Mouse (Mus musculus) T-helper 1 cell (primary cell): ENCODE measurements around the gene Hist1h2ag.

Source experiments
- in situ Hi-C: fragments of 300-600 bp; cut with MboI, MseI; formaldehyde crosslinking; loops from one replicate; pipeline ENCODE4 v1.15.1; 2025; ENCODE audit warnings: high pct_unique_total_duplicates

Hist1h2ag gene

GRCm38 (mm10) chr13:22015479-22016450 lies 27.0 kb downstream of the Hist1h2ag start:
- in situ Hi-C loops: no loop called here

DNA sequence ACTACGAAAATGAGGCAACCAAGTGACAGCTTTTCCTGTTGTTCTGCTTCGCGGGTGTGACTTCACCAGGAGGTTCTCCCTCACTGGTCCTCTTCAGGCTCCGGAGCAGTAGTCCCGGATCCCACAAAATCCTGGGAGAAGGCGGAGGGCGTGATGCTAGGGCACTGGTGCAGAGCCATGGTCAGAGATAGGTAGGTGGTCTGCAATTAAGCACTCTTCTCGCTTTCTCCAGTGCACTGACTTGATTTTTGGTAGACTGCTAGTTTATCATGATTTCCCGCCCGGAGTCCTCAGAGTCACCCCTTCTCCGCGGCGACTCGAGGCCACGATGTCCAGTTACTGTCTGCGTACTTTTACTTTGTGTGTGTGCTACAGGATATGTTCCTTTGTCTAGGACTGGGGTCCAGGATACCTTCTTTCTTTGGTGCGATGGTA lies 28.3 kb downstream of the Hist1h2ag start:
- in situ Hi-C loops: no loop called here

- in situ Hi-C loops: no loop called here
Measured at GRCm38 (mm10) chr13:22013716-22014115, 29.0 kb downstream of the Hist1h2ag start.

- in situ Hi-C loops: no loop called here
Measured at GRCm38 (mm10) chr13:22009642-22010041, 33.1 kb downstream of the Hist1h2ag start, which contains the start of gene Prss16. Gene Prss16 (minus strand): TSS chr13:22009742.

DNA sequence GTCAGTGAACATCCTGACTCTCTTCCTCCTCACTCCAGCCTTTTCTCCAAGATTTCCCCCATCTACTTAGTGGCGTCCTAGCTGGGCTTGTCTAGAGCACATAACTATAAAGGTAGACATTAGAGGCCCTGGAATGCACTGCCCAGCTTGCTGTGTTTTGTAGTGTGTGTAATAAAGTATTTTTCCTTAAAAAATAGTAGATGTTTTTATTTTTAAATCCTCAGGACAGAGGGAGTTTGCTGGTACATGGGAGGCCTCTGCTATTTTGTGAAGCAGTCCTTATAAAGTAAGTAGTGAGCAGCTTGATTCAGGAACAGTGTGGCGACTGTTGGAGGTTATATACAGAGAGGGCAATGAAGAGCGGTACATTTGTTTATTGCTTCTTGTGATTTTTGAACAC lies 34.0 kb downstream of the Hist1h2ag start:
- in situ Hi-C loops: no loop called here

- in situ Hi-C loops: no loop called here
Measured at GRCm38 (mm10) chr13:22007872-22008271, 34.9 kb downstream of the Hist1h2ag start.

DNA sequence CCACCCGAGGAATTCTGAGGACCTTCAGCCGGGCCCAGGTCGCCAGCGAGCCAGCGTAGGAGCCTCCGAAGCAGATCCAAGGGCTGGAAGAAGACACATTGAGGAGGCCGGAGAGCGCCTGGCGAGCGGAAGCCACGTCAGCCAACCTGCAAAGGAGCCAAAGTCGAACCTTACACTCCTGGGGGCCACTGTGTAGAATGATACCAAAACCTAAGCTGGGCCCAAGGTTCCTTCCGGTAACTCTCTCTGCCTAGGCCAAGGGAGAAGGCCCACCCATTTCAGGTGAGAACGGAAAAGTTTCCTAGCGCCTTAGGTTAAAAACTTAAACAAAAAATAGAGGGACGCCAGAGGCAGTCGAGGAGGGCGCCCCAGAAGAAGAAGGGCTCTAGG lies 35.6 kb downstream of the Hist1h2ag start:
- in situ Hi-C loops: no loop called here

- in situ Hi-C loops: no loop called here
Measured at GRCm38 (mm10) chr13:22006334-22007120, 36.2 kb downstream of the Hist1h2ag start.

DNA sequence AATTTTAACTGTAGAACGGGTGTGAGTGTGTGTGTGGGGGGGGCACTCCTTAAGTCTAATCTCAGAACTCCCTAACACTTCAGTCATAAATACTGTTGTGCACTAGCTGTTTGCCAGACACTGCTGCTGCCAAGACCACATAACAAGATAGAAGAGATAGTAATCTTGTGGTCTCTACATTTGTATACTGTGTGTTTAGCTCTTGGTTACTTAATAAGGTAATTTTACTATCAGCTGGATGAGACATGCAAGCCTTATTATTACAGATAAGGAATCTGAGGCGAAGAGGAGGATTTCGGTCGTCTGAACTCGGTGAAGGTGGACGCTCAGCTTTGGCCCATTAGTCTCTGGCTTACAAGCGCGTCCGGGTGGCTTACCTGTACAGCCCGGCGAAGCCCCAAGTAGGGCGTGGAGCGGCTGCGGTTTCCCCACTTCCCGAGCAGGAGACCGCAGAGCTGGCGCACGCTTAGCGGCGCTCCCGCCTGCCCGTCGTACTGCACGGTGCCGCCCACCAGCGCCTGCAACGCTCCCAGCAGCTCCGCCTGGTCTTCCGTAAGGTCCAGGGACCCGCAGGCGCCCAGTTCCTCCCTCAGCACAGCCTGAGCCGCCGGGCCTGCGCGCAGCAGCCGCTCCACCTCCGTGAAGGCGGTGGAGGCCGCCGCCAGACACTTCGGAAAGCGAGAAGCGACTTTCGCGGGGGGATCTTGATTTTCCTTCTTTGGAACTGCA lies 37.0 kb downstream of the Hist1h2ag start:
- in situ Hi-C loops: no loop called here

- in situ Hi-C loops: loop anchor here (5.0 kb wide), 1 partner anchor 1910 kb away; the partner anchor contains the start of gene Elmo1
Measured at GRCm38 (mm10) chr13:22001823-22002222, 40.9 kb downstream of the Hist1h2ag start.

DNA sequence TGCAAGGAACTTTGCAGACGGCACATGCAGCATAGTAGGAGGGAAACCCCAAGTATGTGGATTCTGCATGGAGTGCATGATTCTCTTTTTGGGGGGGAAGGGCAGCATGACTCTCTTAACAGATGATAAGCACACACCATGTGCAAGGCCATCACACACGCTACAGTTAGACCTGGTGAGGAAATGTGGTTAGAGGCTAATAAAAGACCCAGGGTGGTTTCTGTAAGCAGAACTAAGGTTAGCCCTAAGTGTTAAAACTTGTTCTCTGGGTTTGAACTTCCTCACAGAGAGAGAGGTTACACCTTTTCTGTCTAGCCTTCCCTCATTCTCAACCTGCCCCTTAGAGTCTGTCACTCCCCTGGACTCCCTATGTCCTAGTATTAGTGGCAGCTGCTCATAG lies 41.4 kb downstream of the Hist1h2ag start:
- in situ Hi-C loops: loop anchor here (5.0 kb wide), 1 partner anchor 1909 kb away; the partner anchor contains the start of gene Elmo1

DNA sequence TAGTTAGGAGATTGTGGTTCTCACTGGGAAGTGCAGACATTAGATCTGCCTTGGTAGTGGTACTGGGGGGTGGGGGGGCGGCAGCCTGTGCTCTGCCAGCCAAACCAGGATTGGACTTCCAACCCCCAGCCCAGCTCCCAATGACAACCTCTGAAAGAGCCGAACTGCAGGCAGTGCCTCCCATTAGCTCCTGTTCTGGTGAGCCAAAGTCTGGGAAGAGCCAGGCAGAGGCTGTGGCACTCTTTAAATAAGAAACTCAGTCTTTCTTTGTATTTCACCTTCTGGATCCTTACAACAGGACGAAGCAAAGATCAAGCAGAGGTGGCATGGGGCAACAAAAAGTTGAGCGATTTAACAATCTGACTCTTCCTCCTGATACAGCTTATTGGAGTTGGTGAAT lies 43.6 kb downstream of the Hist1h2ag start:
- in situ Hi-C loops: no loop called here

DNA sequence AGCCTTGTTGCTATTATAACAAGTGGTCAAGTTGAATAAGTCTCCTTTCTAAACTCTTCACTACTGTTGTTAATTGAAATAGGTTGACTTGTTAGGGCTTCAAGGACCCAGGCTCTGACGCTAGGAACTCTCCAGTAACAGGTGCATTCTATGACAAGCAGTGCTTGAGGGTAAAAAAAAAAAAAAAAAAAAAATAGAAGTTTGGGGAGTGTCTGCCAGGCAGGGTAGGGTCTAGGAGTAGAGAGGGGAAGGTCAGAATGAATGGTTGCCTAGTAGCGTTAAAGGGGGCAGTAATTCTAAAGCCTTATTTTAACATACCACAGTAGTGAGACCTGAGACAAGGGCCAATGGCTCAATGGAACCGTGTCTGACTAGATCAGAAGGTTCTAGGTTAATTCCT lies 44.3 kb downstream of the Hist1h2ag start:
- in situ Hi-C loops: no loop called here

DNA sequence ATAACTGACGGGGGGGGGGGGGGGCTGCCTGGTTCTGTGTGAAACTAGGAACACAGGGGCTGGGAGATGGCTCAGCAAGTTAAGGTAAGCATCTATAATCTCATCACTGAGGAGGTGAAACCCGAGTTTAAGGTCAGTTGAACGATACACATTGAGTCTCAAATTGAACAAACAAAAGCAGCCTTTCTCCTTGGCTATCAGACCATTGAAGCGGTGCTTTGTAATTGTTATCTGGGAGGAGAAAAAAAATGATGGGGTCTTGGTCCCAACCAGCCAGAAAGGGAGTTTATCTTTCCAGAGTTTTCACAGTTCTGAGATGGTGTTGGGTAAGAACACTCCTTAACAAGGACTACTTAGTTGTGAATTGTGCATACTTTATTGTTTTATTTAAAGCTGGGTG lies 44.9 kb downstream of the Hist1h2ag start:
- in situ Hi-C loops: no loop called here

DNA sequence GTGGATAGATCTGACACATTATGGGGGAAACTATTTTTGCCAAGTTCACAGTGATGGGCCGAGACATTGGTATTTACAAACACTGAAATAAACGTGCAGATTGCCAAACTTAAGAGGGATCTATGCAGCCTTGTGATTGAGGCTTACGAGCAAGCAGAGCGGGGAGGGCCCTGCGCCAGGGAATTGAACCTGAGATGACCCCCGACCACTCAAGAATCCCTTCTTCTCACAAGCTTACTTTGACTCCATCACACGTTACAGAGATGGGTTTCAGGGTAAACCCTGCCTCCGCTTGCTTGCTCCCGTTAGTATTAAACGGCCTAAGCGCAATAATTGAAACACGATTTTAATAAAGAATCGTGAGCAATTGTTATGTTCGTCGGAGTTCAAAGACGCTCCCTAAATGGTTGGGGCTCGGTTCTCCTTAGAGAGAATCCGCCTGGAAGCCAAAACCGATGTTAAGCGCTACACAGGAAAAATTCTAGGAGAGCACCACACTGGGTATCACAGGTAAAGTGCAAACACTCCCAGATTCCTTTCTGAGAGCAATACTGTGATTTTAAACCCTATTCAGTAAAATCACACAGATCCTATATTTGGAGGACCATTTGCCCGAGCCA lies 45.4 kb downstream of the Hist1h2ag start:
- in situ Hi-C loops: no loop called here

DNA sequence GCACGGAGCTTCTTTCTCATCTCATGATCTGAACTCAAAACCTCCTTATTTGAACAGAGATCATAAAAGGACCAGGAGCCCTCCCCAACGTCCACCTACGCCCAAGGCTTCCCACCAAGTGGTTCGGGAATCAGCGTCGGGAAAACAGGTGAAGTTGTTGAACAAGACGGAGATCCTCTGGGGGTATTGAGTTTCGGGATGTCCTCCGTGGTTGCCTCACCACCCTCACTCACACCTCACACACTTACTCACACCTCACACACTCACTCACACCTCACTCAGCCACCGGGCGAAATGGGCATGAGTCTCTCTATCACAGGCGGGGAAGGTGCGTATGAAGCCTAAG lies 45.9 kb downstream of the Hist1h2ag start:
- in situ Hi-C loops: no loop called here

DNA sequence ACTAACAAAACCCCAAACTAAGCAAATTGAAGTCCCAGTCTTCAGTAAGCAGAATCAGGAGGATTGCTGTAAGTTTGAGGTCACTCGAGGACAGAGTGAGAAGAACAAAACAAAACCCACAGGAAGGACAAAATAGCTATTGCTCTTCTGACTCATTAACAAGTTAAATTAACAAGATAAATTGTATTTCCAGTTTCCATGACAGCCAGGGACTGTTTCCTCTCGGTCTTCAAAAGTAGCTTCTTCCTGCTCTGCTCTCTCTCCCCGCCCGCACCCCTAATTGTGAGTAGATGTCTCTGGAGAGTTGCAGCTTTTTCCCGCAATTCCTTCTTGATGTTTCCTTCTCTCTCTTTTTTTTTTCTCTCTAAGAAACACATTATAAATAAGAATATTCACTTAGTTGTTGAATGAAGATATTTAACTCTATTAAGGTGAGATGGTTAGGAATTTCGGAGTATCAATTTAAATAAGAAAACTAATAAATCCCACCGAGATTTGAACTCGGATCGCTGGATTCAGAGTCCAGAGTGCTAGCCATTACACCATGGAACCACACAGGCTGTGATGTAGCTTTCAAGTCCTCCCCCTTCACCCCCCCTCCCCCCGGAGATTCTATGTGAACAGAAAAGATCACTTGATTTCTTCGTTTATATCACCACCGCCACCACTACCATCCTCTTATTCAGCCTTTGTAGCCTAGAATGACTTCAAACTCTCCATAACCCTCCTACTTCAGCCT lies 46.5 kb downstream of the Hist1h2ag start:
- in situ Hi-C loops: no loop called here

- in situ Hi-C loops: no loop called here
Measured at GRCm38 (mm10) chr13:21995331-21995914, 47.3 kb downstream of the Hist1h2ag start.

- in situ Hi-C loops: no loop called here
Measured at GRCm38 (mm10) chr13:21994896-21995295, 47.8 kb downstream of the Hist1h2ag start.
